Mouse (Mus musculus): ENCODE measurements around the gene Actb.
A peak's percentile ranks its signal among the peaks of the same experiment; 100 is the strongest.

DNA sequence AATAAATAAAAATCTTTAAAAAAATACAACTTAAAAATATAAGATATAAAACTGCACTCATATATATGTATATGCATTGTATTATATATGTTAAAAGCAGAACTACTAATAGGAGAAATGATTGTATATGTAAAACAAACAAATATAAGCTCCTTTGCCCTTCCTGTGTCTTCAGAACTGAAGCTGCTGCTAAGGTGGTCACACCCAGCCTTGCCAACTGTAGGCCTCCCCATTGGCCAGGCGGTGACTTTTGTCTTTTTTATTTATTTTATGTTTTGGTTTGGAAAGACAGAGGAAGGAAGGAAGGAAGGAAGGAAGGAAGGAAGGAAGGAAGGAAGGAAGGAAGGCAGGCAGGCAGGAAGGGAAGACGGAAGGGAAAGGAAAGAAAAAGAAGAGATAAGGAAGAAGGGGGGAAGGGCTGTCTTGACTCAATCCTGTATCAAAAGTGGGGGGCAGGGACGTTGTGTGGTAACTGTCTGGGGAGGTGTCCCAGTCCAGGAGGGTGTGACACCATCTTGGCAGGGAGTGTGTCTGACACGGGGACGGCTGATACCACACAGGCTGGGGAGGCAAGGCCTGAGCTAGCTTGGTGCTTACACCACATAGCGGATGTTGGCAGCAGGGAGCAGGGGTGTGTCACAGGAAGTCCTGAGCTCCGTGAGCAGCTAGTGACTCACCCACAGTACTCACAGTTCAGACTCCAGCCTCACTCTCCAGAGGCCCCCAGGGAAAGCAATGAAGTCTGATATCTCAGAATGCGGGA is 13.9 kb upstream of the Actb start:
- TF ChIP-seq CTCF (IDR thresholded peaks at IDR 0.05; ENCODE audit: low read depth, low read length) (no peak), POLR2A (IDR thresholded peaks at IDR 0.05; ENCODE audit: insufficient read depth, low read length) (no peak), EP300 (IDR thresholded peaks at IDR 0.05; ENCODE audit: insufficient read depth, low read depth, low read length) (0 out of 2 replicates have a peak, but pooled peaks have one; percentile 58)
